Mouse (Mus musculus) hindbrain, embryonic 11.5 days (tissue): ENCODE measurements at regions not wholly inside any gene's neighbourhood (a gene's known extent, or its start where the extent isn't known, plus 50 kb on each side); places are given as distances from the start of the nearest gene placed in this dataset.

Source experiments
- ATAC-seq: fragments of 200-750 bp; cut with Nextera tagmentation; 2 replicates; pipeline ENCODE4 v1.8.0; 2017; ENCODE audit warnings: mild to moderate bottlenecking, moderate TSS enrichment, moderate library complexity; ENCODE audit not compliant: low FRiP score
- DNase-seq: peaks from one replicate; pipeline ENCODE4 v3.0.0-alpha.2; 2015; ENCODE audit warnings: low spot score
- H3K27ac ChIP-seq: fragments of 300-500 bp; sonication (generic); 2 replicates; pipeline ENCODE4 v1.5.1; 2014; ENCODE audit warnings: mild to moderate bottlenecking, low read depth, low read length
- H3K27me3 ChIP-seq: fragments of 300-500 bp; sonication (generic); 2 replicates; pipeline ENCODE4 v1.6.1; 2014; ENCODE audit warnings: mild to moderate bottlenecking, low read length, moderate library complexity, mixed read lengths; ENCODE audit not compliant: control insufficient read depth, insufficient read depth
- H3K36me3 ChIP-seq: fragments of 300-500 bp; sonication (generic); 2 replicates; pipeline ENCODE4 v1.6.1; 2014; ENCODE audit warnings: mild to moderate bottlenecking, low read length, moderate library complexity, mixed read lengths; ENCODE audit not compliant: control insufficient read depth, insufficient read depth
- H3K4me1 ChIP-seq: fragments of 300-500 bp; sonication (generic); replicated peaks from 2 replicates; pipeline ENCODE4 v1.6.1; 2014; ENCODE audit warnings: low read length, mixed read lengths; ENCODE audit not compliant: control insufficient read depth, insufficient read depth
- H3K4me2 ChIP-seq: fragments of 300-500 bp; sonication (generic); replicated peaks from 2 replicates; pipeline ENCODE4 v1.6.1; 2014; ENCODE audit warnings: mild to moderate bottlenecking, low read depth, low read length
- H3K4me3 ChIP-seq: fragments of 300-500 bp; sonication (generic); 2 replicates; pipeline ENCODE4 v1.5.1; 2014; ENCODE audit warnings: low read depth, low read length
- H3K9ac ChIP-seq: fragments of 300-500 bp; sonication (generic); 2 replicates; pipeline ENCODE4 v1.6.1; 2014; ENCODE audit warnings: low read depth, low read length
- H3K9me3 ChIP-seq: fragments of 300-500 bp; sonication (generic); 2 replicates; pipeline ENCODE4 v1.6.1; 2016; ENCODE audit warnings: low read length; ENCODE audit not compliant: control insufficient read depth
- WGBS: fragments of 180-500 bp; shearing (Covaris S2); extraction: QIAGEN DNeasy Blood & Tissue Kit; methylation state at CpG from one replicate; pipeline ENCODE4 v1.1.7; 2014; 5-methylcytosine and 5-hydroxymethylcytosine counted together

GRCm38 (mm10) chr1:73822616-73823015 is 301.6 kb downstream of the Tns1 start:
- no peak overlapping the region for H3K4me2 ChIP-seq
- no peak overlapping the region for H3K9ac ChIP-seq
- H3K27ac ChIP-seq = no peak overlapping the region
- H3K4me3 ChIP-seq = no peak overlapping the region
- no peaks in the 10 kb centered on the region for H3K9me3 ChIP-seq
- DNase-seq = no peak
- 65% methylated on average over 6 of the region's 6 CpGs for WGBS
- ATAC-seq = no peak
- 0 out of 2 replicates have a peak, but pooled peaks cover 2% of the 10 kb centered on the region for H3K4me1 ChIP-seq
- no peaks in the 10 kb centered on the region for H3K36me3 ChIP-seq
- H3K27me3 ChIP-seq = no peaks in the 10 kb centered on the region

GRCm38 (mm10) chr1:73820701-73821100 is 303.5 kb downstream of the Tns1 start:
- Histone ChIP-seq H3K27ac (no peak overlapping the region), H3K4me2 (no peak overlapping the region), H3K4me3 (no peak overlapping the region), H3K27me3 (no peaks in the 10 kb centered on the region), H3K36me3 (no peaks in the 10 kb centered on the region), H3K4me1 (0 out of 2 replicates have a peak, but pooled peaks cover 2% of the 10 kb centered on the region), H3K9me3 (no peaks in the 10 kb centered on the region), H3K9ac (no peak overlapping the region)
- ATAC-seq = no peak
- WGBS = 72% methylated on average over 7 of the region's 7 CpGs
- no peak for DNase-seq

GRCm38 (mm10) chr1:73807206-73807605 is 317.0 kb downstream of the Tns1 start:
- no peak overlapping the region for H3K4me2 ChIP-seq
- ATAC-seq (no peak), DNase-seq (no peak)
- no peaks in the 10 kb centered on the region for H3K9me3 ChIP-seq
- H3K4me3 ChIP-seq = no peak overlapping the region
- H3K27me3 ChIP-seq = no peaks in the 10 kb centered on the region
- no peak overlapping the region for H3K27ac ChIP-seq
- no peak overlapping the region for H3K9ac ChIP-seq
- no peaks in the 10 kb centered on the region for H3K36me3 ChIP-seq
- H3K4me1 ChIP-seq = no peaks in the 10 kb centered on the region
- 90% methylated on average over 3 of the region's 3 CpGs for WGBS

- no peaks in the 10 kb centered on the region for H3K9me3 ChIP-seq
- 89% methylated on average over 9 of the region's 9 CpGs for WGBS
- H3K4me1 ChIP-seq = no peaks in the 10 kb centered on the region
- H3K27ac ChIP-seq = no peak overlapping the region
- no peak overlapping the region for H3K4me2 ChIP-seq
- no peak for DNase-seq
- no peaks in the 10 kb centered on the region for H3K36me3 ChIP-seq
- H3K9ac ChIP-seq = no peak overlapping the region
- no peak for ATAC-seq
- no peaks in the 10 kb centered on the region for H3K27me3 ChIP-seq
- no peak overlapping the region for H3K4me3 ChIP-seq
Measured at GRCm38 (mm10) chr1:73805156-73805555, 319.1 kb downstream of the Tns1 start.

GRCm38 (mm10) chr1:73799996-73800395 is 324.3 kb downstream of the Tns1 start:
- DNase-seq = no peak
- no peak for ATAC-seq
- Histone ChIP-seq H3K9ac (no peak overlapping the region), H3K27ac (no peak overlapping the region), H3K9me3 (no peaks in the 10 kb centered on the region), H3K36me3 (no peaks in the 10 kb centered on the region), H3K27me3 (no peaks in the 10 kb centered on the region), H3K4me3 (no peak overlapping the region), H3K4me2 (no peak overlapping the region), H3K4me1 (no peaks in the 10 kb centered on the region)
- WGBS = 94% methylated on average over 1 of the region's 1 CpGs

- no peaks in the 10 kb centered on the region for H3K9me3 ChIP-seq
- no peaks in the 10 kb centered on the region for H3K27me3 ChIP-seq
- no peak overlapping the region for H3K9ac ChIP-seq
- H3K36me3 ChIP-seq = no peaks in the 10 kb centered on the region
- H3K4me1 ChIP-seq = no peaks in the 10 kb centered on the region
- H3K4me2 ChIP-seq = no peak overlapping the region
- no peak overlapping the region for H3K27ac ChIP-seq
- WGBS = 54% methylated on average over 8 of the region's 8 CpGs
- no peak for ATAC-seq
- no peak overlapping the region for H3K4me3 ChIP-seq
- DNase-seq = no peak
Measured at GRCm38 (mm10) chr1:73799246-73799645, 325.0 kb downstream of the Tns1 start.

GRCm38 (mm10) chr1:73797858-73798257 is 326.4 kb downstream of the Tns1 start:
- no peaks in the 10 kb centered on the region for H3K27me3 ChIP-seq
- no peak overlapping the region for H3K4me3 ChIP-seq
- H3K4me2 ChIP-seq = no peak overlapping the region
- H3K36me3 ChIP-seq = no peaks in the 10 kb centered on the region
- H3K9me3 ChIP-seq = no peaks in the 10 kb centered on the region
- no peaks in the 10 kb centered on the region for H3K4me1 ChIP-seq
- no peak overlapping the region for H3K27ac ChIP-seq
- DNase-seq (no peak), ATAC-seq (no peak)
- 76% methylated on average over 2 of the region's 2 CpGs for WGBS
- no peak overlapping the region for H3K9ac ChIP-seq

- DNase-seq (no peak), ATAC-seq (no peak)
- Histone ChIP-seq H3K27ac (no peak overlapping the region), H3K4me3 (no peak overlapping the region), H3K4me2 (no peak overlapping the region), H3K27me3 (no peaks in the 10 kb centered on the region), H3K36me3 (no peaks in the 10 kb centered on the region), H3K4me1 (no peaks in the 10 kb centered on the region), H3K9ac (no peak overlapping the region), H3K9me3 (no peaks in the 10 kb centered on the region)
- 96% methylated on average over 2 of the region's 2 CpGs for whole genome bisulfite sequencing
Measured at GRCm38 (mm10) chr1:73797413-73797812, 326.8 kb downstream of the Tns1 start.

- DNase-seq = no peak
- Histone ChIP-seq H3K4me2 (no peak overlapping the region), H3K27me3 (no peaks in the 10 kb centered on the region), H3K9me3 (no peaks in the 10 kb centered on the region), H3K9ac (no peak overlapping the region), H3K4me3 (no peak overlapping the region), H3K27ac (no peak overlapping the region), H3K36me3 (no peaks in the 10 kb centered on the region), H3K4me1 (no peaks in the 10 kb centered on the region)
- WGBS = 88% methylated on average over 4 of the region's 4 CpGs
- no peak for ATAC-seq
Measured at GRCm38 (mm10) chr1:73793871-73794270, 330.4 kb downstream of the Tns1 start.
